Mouse (Mus musculus): ENCODE measurements around the gene A630023A22Rik. TPM values are rescaled to one million over a fixed set of nuclear protein-coding genes. Genes with fewer than 3 reads are reported as not detected.

Gene A630023A22Rik
- polyA plus RNA-seq (2015; fragmentation: Nextera tagmentation; extraction: Ambion mirVana), result 0.35 and 1.3 TPM in 2 replicates

DNA sequence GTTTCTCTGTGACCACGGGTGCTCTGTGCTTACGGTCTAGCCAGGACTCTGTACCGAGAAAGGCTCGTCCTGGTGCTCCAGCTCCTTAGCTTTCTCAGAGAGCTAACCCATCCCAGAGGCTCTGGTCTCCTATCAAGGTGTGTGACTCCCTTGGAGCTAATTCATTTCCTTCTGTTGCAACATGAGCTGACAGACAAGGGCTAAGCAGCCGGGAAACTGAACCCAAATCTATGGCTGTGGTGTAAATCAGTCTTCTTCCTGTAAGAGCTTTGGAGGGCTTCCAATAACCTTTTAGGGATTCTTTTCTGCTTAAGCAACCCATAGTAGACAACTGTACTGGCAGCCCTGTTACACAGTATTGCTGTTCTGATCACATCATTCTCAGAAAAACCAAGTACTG lies at the start of gene A630023A22Rik:
A630023A22Rik (minus strand) TSS at position 154 of the 400 bp plus-strand sequence.
- TF ChIP-seq CTCF (IDR thresholded peaks at IDR 0.05; ENCODE audit: low read depth), result no peak
- Histone ChIP-seq H3K27me3 (replicated peaks; ENCODE audit: control insufficient read depth, insufficient read depth, low read length) (no peaks in the 10 kb centered on the region), H3K4me2 (replicated peaks; ENCODE audit: low read depth) (no peak within 1 kb of the TSS), H3K36me3 (ENCODE audit: control insufficient read depth, insufficient read depth) (no peaks in the 10 kb centered on the region), H3K9ac (ENCODE audit: low read depth, low read length) (no peak within 1 kb of the TSS), H3K4me1 (replicated peaks; ENCODE audit: control insufficient read depth, insufficient read depth, low read length) (no peaks in the 10 kb centered on the region), H3K27ac (ENCODE audit: low read depth, low read length) (no peak within 1 kb of the TSS), H3K9me3 (ENCODE audit: control insufficient read depth) (no peaks in the 10 kb centered on the region), H3K4me3 (ENCODE audit: low read depth, low read length) (no peak within 1 kb of the TSS)
- no peak for ATAC-seq
- 52% methylated on average over 5 of the region's 5 CpGs for WGBS

DNA sequence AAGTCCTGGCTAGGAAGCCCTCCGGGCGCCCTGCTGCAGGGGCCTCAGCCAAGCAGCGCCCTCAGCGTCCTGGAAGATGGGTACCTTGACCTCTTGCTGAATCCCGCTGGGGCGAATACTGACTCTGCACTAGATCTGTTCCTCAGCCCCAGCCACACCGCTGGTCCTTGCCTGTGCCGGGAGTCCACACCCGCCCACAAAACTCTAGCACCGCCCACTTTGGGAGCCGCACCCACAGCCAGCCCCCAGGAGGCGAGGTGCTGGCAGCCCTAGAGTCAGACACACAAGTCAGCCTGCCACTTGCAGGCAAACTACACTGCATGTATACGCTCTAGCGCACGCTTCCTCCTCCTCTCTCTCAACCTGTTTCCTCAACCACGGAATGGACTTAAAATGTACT lies 49.8 kb upstream of the A630023A22Rik start, which contains the start of gene Npy4r:
Npy4r (minus strand) TSS at position 148 of the 400 bp plus-strand sequence.
- WGBS, result 9% methylated on average over 16 of the region's 16 CpGs
- no peak within 1 kb of the TSS for H3K9ac ChIP-seq (ENCODE audit: low read depth, low read length)
- H3K36me3 ChIP-seq (ENCODE audit: control insufficient read depth, insufficient read depth), result no peaks in the 10 kb centered on the region
- 0 out of 2 replicates have a peak, but pooled peaks have one; percentile 22 for TF ChIP-seq CTCF (IDR thresholded peaks at IDR 0.05; ENCODE audit: low read depth)
- no peak within 1 kb of the TSS for H3K4me3 ChIP-seq (ENCODE audit: low read depth, low read length)
- peak; percentile 60; the same call in 1 of the 2 replicates for ATAC-seq
- 0 out of 2 replicates have a peak, but pooled peaks cover 3% of the 10 kb centered on the region for H3K27me3 ChIP-seq (replicated peaks; ENCODE audit: control insufficient read depth, insufficient read depth, low read length)
- peak within 1 kb of the TSS; percentile 42 for H3K4me2 ChIP-seq (replicated peaks; ENCODE audit: low read depth)
- H3K4me1 ChIP-seq (replicated peaks; ENCODE audit: control insufficient read depth, insufficient read depth, low read length), result no peaks in the 10 kb centered on the region
- no peak within 1 kb of the TSS for H3K27ac ChIP-seq (ENCODE audit: low read depth, low read length)
- no peaks in the 10 kb centered on the region for H3K9me3 ChIP-seq (ENCODE audit: control insufficient read depth)

DNA sequence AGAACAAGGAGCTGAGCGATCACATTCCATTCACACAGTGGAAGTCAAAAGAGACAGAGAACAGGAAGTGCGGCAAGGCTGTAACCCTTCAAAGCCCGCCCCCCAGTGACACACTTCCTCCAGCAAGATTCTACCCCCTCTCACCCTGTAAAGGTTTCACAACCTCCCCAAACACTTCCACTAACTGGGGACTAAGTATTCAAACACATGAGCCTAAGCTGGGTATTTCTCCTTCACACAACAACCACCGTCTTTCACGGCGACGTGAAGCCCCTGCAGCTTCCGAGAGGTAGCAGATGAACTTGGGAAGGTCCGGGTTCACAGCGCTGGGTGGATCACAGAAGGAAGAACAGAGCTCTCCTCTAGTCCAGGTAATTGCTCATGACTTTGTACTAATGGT lies 40.4 kb upstream of the A630023A22Rik start:
- ATAC-seq, result no peak
- no peak for TF ChIP-seq CTCF (IDR thresholded peaks at IDR 0.05; ENCODE audit: low read depth)
- Histone ChIP-seq H3K4me2 (replicated peaks; ENCODE audit: low read depth) (no peak overlapping the region), H3K27me3 (replicated peaks; ENCODE audit: control insufficient read depth, insufficient read depth, low read length) (no peaks in the 10 kb centered on the region), H3K4me1 (replicated peaks; ENCODE audit: control insufficient read depth, insufficient read depth, low read length) (no peaks in the 10 kb centered on the region), H3K4me3 (ENCODE audit: low read depth, low read length) (no peak overlapping the region), H3K36me3 (ENCODE audit: control insufficient read depth, insufficient read depth) (no peaks in the 10 kb centered on the region), H3K9ac (ENCODE audit: low read depth, low read length) (no peak overlapping the region), H3K27ac (ENCODE audit: low read depth, low read length) (no peak overlapping the region), H3K9me3 (ENCODE audit: control insufficient read depth) (no peaks in the 10 kb centered on the region)
- WGBS, result 92% methylated on average over 10 of the region's 10 CpGs

DNA sequence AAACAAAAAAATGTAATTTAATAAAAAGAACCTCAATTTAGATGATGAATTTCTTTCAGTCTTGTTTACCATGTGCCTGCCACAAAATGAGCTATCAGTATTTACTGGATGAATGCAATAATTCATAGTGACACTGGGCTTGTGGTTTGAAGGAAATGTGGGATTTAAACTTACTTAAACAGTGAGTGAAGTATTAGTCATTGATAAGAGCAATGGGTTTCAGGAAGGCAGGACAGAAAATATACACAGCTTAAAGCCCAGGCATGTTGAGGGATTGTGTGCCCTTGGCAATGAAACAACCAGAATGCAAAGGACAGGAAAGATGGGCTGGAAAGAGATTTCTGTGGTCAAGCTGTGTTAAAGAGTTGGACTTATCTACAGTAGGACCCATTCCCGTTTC lies 39.8 kb upstream of the A630023A22Rik start:
- H3K4me3 ChIP-seq (ENCODE audit: low read depth, low read length), result no peak overlapping the region
- H3K9ac ChIP-seq (ENCODE audit: low read depth, low read length), result no peak overlapping the region
- H3K4me2 ChIP-seq (replicated peaks; ENCODE audit: low read depth), result no peak overlapping the region
- no peak for ATAC-seq
- H3K27me3 ChIP-seq (replicated peaks; ENCODE audit: control insufficient read depth, insufficient read depth, low read length), result no peaks in the 10 kb centered on the region
- no peak for TF ChIP-seq CTCF (IDR thresholded peaks at IDR 0.05; ENCODE audit: low read depth)
- H3K9me3 ChIP-seq (ENCODE audit: control insufficient read depth), result no peaks in the 10 kb centered on the region
- WGBS, result 76% methylated on average over 1 of the region's 1 CpGs
- H3K27ac ChIP-seq (ENCODE audit: low read depth, low read length), result no peak overlapping the region
- H3K4me1 ChIP-seq (replicated peaks; ENCODE audit: control insufficient read depth, insufficient read depth, low read length), result no peaks in the 10 kb centered on the region
- no peaks in the 10 kb centered on the region for H3K36me3 ChIP-seq (ENCODE audit: control insufficient read depth, insufficient read depth)

DNA sequence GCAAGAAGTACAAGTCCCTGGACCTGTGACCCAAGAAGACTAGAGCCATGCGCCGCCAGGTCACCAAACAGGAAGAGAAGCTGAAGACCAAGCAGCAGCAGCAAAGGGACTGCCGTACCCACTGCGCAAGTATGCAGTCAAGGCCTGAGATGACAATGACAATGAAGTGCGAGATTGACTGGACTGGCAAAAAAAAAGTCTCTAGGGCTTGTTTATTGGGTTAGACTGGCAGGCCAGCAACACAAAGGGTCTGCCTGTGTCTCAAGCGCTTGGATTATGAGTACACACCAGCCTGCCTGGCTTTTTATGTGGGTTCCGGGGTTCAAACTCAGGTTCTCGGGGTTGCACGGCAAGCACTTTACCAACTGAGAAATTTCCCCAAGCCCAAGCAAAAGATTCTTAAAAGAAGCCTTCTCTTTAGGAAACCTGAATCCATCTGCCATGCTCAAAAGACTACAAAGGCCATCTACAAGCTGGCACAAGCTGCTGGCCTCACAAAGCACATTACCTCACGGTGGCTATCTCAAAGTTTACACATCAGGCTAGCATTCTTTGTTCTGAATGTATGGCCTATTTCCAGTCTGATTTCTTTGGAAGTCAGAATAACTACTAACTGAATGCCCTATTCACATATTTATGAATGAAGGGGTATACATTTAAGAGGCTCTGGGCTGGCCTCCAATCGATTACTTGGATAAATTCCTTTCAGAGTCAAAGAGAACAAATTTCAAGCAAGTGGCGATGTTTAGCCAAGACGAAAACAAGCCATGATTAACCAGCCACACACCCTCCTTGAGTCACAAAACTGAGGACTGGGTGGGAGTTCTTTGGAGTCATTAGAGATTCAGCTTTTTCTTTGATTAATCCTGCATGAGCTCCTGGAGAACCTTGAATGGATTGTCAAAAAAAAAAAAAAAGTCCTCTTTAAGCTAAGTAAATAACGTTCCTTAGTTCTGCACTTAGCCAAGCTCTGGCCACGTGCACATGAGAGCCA lies 37.4 kb upstream of the A630023A22Rik start:
- 81% methylated on average over 15 of the region's 15 CpGs for WGBS
- no peak for ATAC-seq
- H3K9me3 ChIP-seq (ENCODE audit: control insufficient read depth), result no peaks in the 10 kb centered on the region

GRCm38 (mm10) chr14:34135391-34135790 lies 32.8 kb upstream of the A630023A22Rik start:
- TF ChIP-seq CTCF (IDR thresholded peaks at IDR 0.05; ENCODE audit: low read depth), result no peak
- H3K36me3 ChIP-seq (ENCODE audit: control insufficient read depth, insufficient read depth), result no peaks in the 10 kb centered on the region
- H3K4me3 ChIP-seq (ENCODE audit: low read depth, low read length), result no peak overlapping the region
- H3K27me3 ChIP-seq (replicated peaks; ENCODE audit: control insufficient read depth, insufficient read depth, low read length), result 0 out of 2 replicates have a peak, but pooled peaks cover 4% of the 10 kb centered on the region
- H3K4me2 ChIP-seq (replicated peaks; ENCODE audit: low read depth), result no peak overlapping the region
- H3K9ac ChIP-seq (ENCODE audit: low read depth, low read length), result no peak overlapping the region
- ATAC-seq, result no peak
- H3K27ac ChIP-seq (ENCODE audit: low read depth, low read length), result no peak overlapping the region
- H3K9me3 ChIP-seq (ENCODE audit: control insufficient read depth), result no peaks in the 10 kb centered on the region
- H3K4me1 ChIP-seq (replicated peaks; ENCODE audit: control insufficient read depth, insufficient read depth, low read length), result no peaks in the 10 kb centered on the region

More for the DNA sequence above, 37.4 kb upstream of the A630023A22Rik start:
- Histone ChIP-seq H3K36me3 (ENCODE audit: control insufficient read depth, insufficient read depth) (no peaks in the 10 kb centered on the region), H3K4me3 (ENCODE audit: low read depth, low read length) (no peak overlapping the region), H3K4me1 (replicated peaks; ENCODE audit: control insufficient read depth, insufficient read depth, low read length) (no peaks in the 10 kb centered on the region), H3K4me2 (replicated peaks; ENCODE audit: low read depth) (no peak overlapping the region), H3K27ac (ENCODE audit: low read depth, low read length) (no peak overlapping the region), H3K27me3 (replicated peaks; ENCODE audit: control insufficient read depth, insufficient read depth, low read length) (no peaks in the 10 kb centered on the region), H3K9ac (ENCODE audit: low read depth, low read length) (no peak overlapping the region)
- TF ChIP-seq CTCF (IDR thresholded peaks at IDR 0.05; ENCODE audit: low read depth), result no peak

Data from intestine, postnatal 0 days (tissue).